Comparison of ENCODE assay signal across 10 mouse cellular contexts in genomic region chr4:130243621-130244020, GRCm38 (mm10). TPM values are rescaled to one million over a fixed set of nuclear protein-coding genes. Genes with fewer than 3 reads are reported as not detected.
"Had no signal": no experiment of that assay in that cellular context is flagged by ENCODE, and none has a peak within 500 bp of the region (broad histone marks: within the 10 kb centered on the region; RNA-seq: fewer than 3 reads in every experiment).

No protein-coding gene starts in this region.

RNA-seq across cellular contexts. Expression of gene Gm853, which starts 21.4 kb away (rescaled TPM):
- polyA plus RNA-seq: neural tube, embryonic 14.5 days; neural tube, embryonic 15.5 days; small intestine, adult 2 months; spleen, adult 2 months; stomach, embryonic 14.5 days; stomach, embryonic 15.5 days; stomach, embryonic 16.5 days; stomach, postnatal 0 days; testis, adult 2 months; urinary bladder, adult 2 months had no signal
